Mouse (Mus musculus) liver, postnatal 0 days (tissue): ENCODE data around the gene Ralgapa2. TPM values are rescaled to one million over a fixed set of nuclear protein-coding genes. Genes with fewer than 3 reads are reported as not detected.

Experiments
- ATAC-seq: fragments of 200-750 bp; cut with Nextera tagmentation; 2 replicates; pipeline ENCODE4 v1.8.0; 2017; ENCODE audit warnings: mild to moderate bottlenecking, moderate library complexity
- DNase-seq: peaks from one replicate; pipeline ENCODE4 v3.0.0-alpha.2; 2016
- H3K27ac ChIP-seq: fragments of 300-500 bp; sonication (generic); 2 replicates; pipeline ENCODE4 v1.5.1; 2014; ENCODE audit warnings: antibody characterized with exemption, moderate library complexity, mild to moderate bottlenecking, low read depth
- H3K27me3 ChIP-seq: fragments of 300-500 bp; sonication (generic); 2 replicates; pipeline ENCODE4 v1.6.1; 2014; ENCODE audit warnings: low read length, control low read depth, mixed read lengths; ENCODE audit not compliant: insufficient read depth
- H3K36me3 ChIP-seq: fragments of 300-500 bp; sonication (generic); replicated peaks from 2 replicates; pipeline ENCODE4 v1.6.1; 2014; ENCODE audit warnings: mild to moderate bottlenecking, control low read depth, low read length, moderate library complexity, mixed read lengths; ENCODE audit not compliant: insufficient read depth
- H3K4me1 ChIP-seq: fragments of 300-500 bp; sonication (generic); 2 replicates; pipeline ENCODE4 v1.6.1; 2014; ENCODE audit warnings: antibody characterized with exemption, mild to moderate bottlenecking, control low read depth; ENCODE audit not compliant: insufficient read depth
- H3K4me2 ChIP-seq: fragments of 300-500 bp; sonication (generic); 2 replicates; pipeline ENCODE4 v1.6.1; 2014; ENCODE audit warnings: low read depth, mild to moderate bottlenecking, low read length, moderate library complexity, mixed read lengths
- H3K4me3 ChIP-seq: fragments of 300-500 bp; sonication (generic); 2 replicates; pipeline ENCODE4 v1.5.1; 2014; ENCODE audit warnings: low read depth, low read length
- H3K9ac ChIP-seq: fragments of 300-500 bp; sonication (generic); replicated peaks from 2 replicates; pipeline ENCODE4 v1.6.1; 2014; ENCODE audit warnings: mild to moderate bottlenecking, moderate library complexity
- H3K9me3 ChIP-seq: fragments of 300-500 bp; sonication (generic); 2 replicates; pipeline ENCODE4 v1.6.1; 2016; ENCODE audit warnings: mild to moderate bottlenecking, control low read depth, low read length, mixed read lengths
- CTCF ChIP-seq: sonication (generic); IDR thresholded peaks from 2 replicates; pipeline ENCODE4 v1.5.1; 2016; ENCODE audit warnings: antibody characterized with exemption, low read depth
- EP300 ChIP-seq: IDR thresholded peaks from 2 replicates; pipeline ENCODE4 v1.6.1; 2016; ENCODE audit warnings: antibody characterized with exemption, low read depth, mild to moderate bottlenecking
- WGBS: fragments of 180-500 bp; shearing (Covaris S2); extraction: QIAGEN DNeasy Blood & Tissue Kit; methylation state at CpG from one replicate; pipeline ENCODE4 v1.1.7; 2014; ENCODE audit not compliant: insufficient replicate concordance; 5-methylcytosine and 5-hydroxymethylcytosine counted together
- polyA plus RNA-seq: library from polyadenylated mRNA; unstranded; fragments of >200 nt; fragmentation: Nextera tagmentation; extraction: Ambion mirVana; gene quantifications from 2 replicates; pipeline ENCODE4 v1.2.1, GENCODE M21; 2015

The Ralgapa2 gene
- polyA plus RNA-seq, 1 experiment from 2014 or later = 4.1 TPM

GRCm38 (mm10) chr2:146365368-146365983, 146.7 kb downstream of the Ralgapa2 start:
- Histone ChIP-seq H3K36me3 (peaks cover 8% of the 10 kb centered on the region), H3K4me2 (no peak overlapping the region), H3K9ac (no peak overlapping the region), H3K27ac (no peak overlapping the region), H3K4me3 (no peak overlapping the region), H3K9me3 (no peaks in the 10 kb centered on the region), H3K27me3 (no peaks in the 10 kb centered on the region), H3K4me1 (no peaks in the 10 kb centered on the region)
- WGBS = 73% methylated on average over 11 of the region's 11 CpGs
- ATAC-seq (no peak), DNase-seq (no peak)
- TF ChIP-seq EP300 (no peak), CTCF (no peak)

- Histone ChIP-seq H3K9ac (no peak overlapping the region), H3K27ac (no peak overlapping the region), H3K9me3 (no peaks in the 10 kb centered on the region), H3K27me3 (no peaks in the 10 kb centered on the region), H3K4me3 (no peak overlapping the region), H3K4me1 (no peaks in the 10 kb centered on the region), H3K4me2 (no peak overlapping the region), H3K36me3 (peaks cover 7% of the 10 kb centered on the region; the same call in 1 of the 2 replicates)
- DNase-seq = no peak
- 71% methylated on average over 2 of the region's 2 CpGs for WGBS
- ATAC-seq = no peak
- TF ChIP-seq CTCF (no peak), EP300 (no peak)
These were observed 148.7 kb downstream of the Ralgapa2 start for GRCm38 (mm10) chr2:146363483-146363882.

- no peak for DNase-seq
- Histone ChIP-seq H3K4me2 (no peak overlapping the region), H3K36me3 (peaks cover 7% of the 10 kb centered on the region; the same call in 1 of the 2 replicates), H3K27ac (no peak overlapping the region), H3K9me3 (no peaks in the 10 kb centered on the region), H3K4me3 (no peak overlapping the region), H3K4me1 (no peaks in the 10 kb centered on the region), H3K9ac (no peak overlapping the region), H3K27me3 (no peaks in the 10 kb centered on the region)
- no peak for TF ChIP-seq EP300
- no peak for TF ChIP-seq CTCF
- WGBS = 62% methylated on average over 1 of the region's 1 CpGs
- ATAC-seq = no peak
These were observed 149.2 kb downstream of the Ralgapa2 start for GRCm38 (mm10) chr2:146362932-146363331.

- DNase-seq (no peak), ATAC-seq (no peak)
- H3K4me3 ChIP-seq = no peak overlapping the region
- WGBS = 83% methylated on average over 4 of the region's 4 CpGs
- no peak for TF ChIP-seq CTCF
- no peak for TF ChIP-seq EP300
- H3K4me1 ChIP-seq = no peaks in the 10 kb centered on the region
- peaks cover 9% of the 10 kb centered on the region; the same call in 1 of the 2 replicates for H3K36me3 ChIP-seq
- H3K27ac ChIP-seq = no peak overlapping the region
- no peak overlapping the region for H3K9ac ChIP-seq
- no peaks in the 10 kb centered on the region for H3K27me3 ChIP-seq
- no peak overlapping the region for H3K4me2 ChIP-seq
- no peaks in the 10 kb centered on the region for H3K9me3 ChIP-seq
These were observed 150.2 kb downstream of the Ralgapa2 start for GRCm38 (mm10) chr2:146361969-146362368.

- no peak for DNase-seq
- Histone ChIP-seq H3K27ac (no peak overlapping the region), H3K27me3 (no peaks in the 10 kb centered on the region), H3K4me2 (no peak overlapping the region), H3K9ac (no peak overlapping the region), H3K4me1 (no peaks in the 10 kb centered on the region), H3K36me3 (peaks cover 10% of the 10 kb centered on the region; the same call in 1 of the 2 replicates), H3K4me3 (no peak overlapping the region), H3K9me3 (no peaks in the 10 kb centered on the region)
- ATAC-seq = no peak
- TF ChIP-seq EP300 (no peak), CTCF (no peak)
- WGBS = 81% methylated on average over 3 of the region's 3 CpGs
These were observed 151.1 kb downstream of the Ralgapa2 start for GRCm38 (mm10) chr2:146361076-146361475.

- Histone ChIP-seq H3K4me1 (no peaks in the 10 kb centered on the region), H3K27me3 (no peaks in the 10 kb centered on the region), H3K9me3 (no peaks in the 10 kb centered on the region), H3K36me3 (peaks cover 8% of the 10 kb centered on the region; the same call in 1 of the 2 replicates), H3K9ac (no peak overlapping the region), H3K4me3 (no peak overlapping the region), H3K4me2 (no peak overlapping the region), H3K27ac (no peak overlapping the region)
- ATAC-seq (no peak), DNase-seq (no peak)
- WGBS = 60% methylated on average over 2 of the region's 2 CpGs
- TF ChIP-seq CTCF (no peak), EP300 (no peak)
These were observed 152.5 kb downstream of the Ralgapa2 start for GRCm38 (mm10) chr2:146359676-146360075.

GRCm38 (mm10) chr2:146356524-146356923, 155.6 kb downstream of the Ralgapa2 start:
- Histone ChIP-seq H3K27ac (no peak overlapping the region), H3K9me3 (no peaks in the 10 kb centered on the region), H3K9ac (no peak overlapping the region), H3K27me3 (no peaks in the 10 kb centered on the region), H3K4me3 (no peak overlapping the region), H3K36me3 (peaks cover 19% of the 10 kb centered on the region), H3K4me1 (no peaks in the 10 kb centered on the region), H3K4me2 (no peak overlapping the region)
- TF ChIP-seq EP300 = no peak
- no peak for TF ChIP-seq CTCF
- 72% methylated on average over 6 of the region's 6 CpGs for WGBS
- DNase-seq (no peak), ATAC-seq (no peak)
